Mouse (Mus musculus) forebrain, postnatal 0 days (tissue): Measurements from ENCODE around the gene Ak4. TPM values are rescaled to one million over a fixed set of nuclear protein-coding genes. Genes with fewer than 3 reads are reported as not detected.
"Not testable (repeated sequence)": the region's sequence is repeated elsewhere in the genome, so short reads cannot be mapped to it uniquely, and the experiment has no call there.

ENCODE experiments used
- ATAC-seq: fragments of 200-750 bp; cut with Nextera tagmentation; 2 replicates; pipeline ENCODE4 v1.8.0; 2017; ENCODE audit warnings: mild to moderate bottlenecking, moderate library complexity
- DNase-seq: peaks from one replicate; pipeline ENCODE4 v3.0.0-alpha.2; 2015
- H3K27ac ChIP-seq: fragments of 300-500 bp; sonication (generic); 2 replicates; pipeline ENCODE4 v1.5.1; 2014; ENCODE audit warnings: low read depth, mild to moderate bottlenecking, antibody characterized with exemption, low read length, moderate library complexity, mixed read lengths
- H3K27me3 ChIP-seq: fragments of 300-500 bp; sonication (generic); 2 replicates; pipeline ENCODE4 v1.6.1; 2014; ENCODE audit warnings: mild to moderate bottlenecking, low read length, mixed read lengths; ENCODE audit not compliant: insufficient read depth
- H3K36me3 ChIP-seq: fragments of 300-500 bp; sonication (generic); 2 replicates; pipeline ENCODE4 v1.6.1; 2014; ENCODE audit warnings: mild to moderate bottlenecking, moderate library complexity; ENCODE audit not compliant: insufficient read depth
- H3K4me1 ChIP-seq: fragments of 300-500 bp; sonication (generic); 2 replicates; pipeline ENCODE4 v1.6.1; 2014; ENCODE audit warnings: antibody characterized with exemption; ENCODE audit not compliant: insufficient read depth
- H3K4me2 ChIP-seq: fragments of 300-500 bp; sonication (generic); 2 replicates; pipeline ENCODE4 v1.6.1; 2014; ENCODE audit warnings: low read depth, mild to moderate bottlenecking, moderate library complexity
- H3K4me3 ChIP-seq: fragments of 300-500 bp; sonication (generic); 2 replicates; pipeline ENCODE4 v1.5.1; 2014; ENCODE audit warnings: low read depth, low read length, mixed read lengths
- H3K9ac ChIP-seq: fragments of 300-500 bp; sonication (generic); 2 replicates; pipeline ENCODE4 v1.6.1; 2014; ENCODE audit warnings: mild to moderate bottlenecking
- H3K9me3 ChIP-seq: fragments of 300-500 bp; sonication (generic); 2 replicates; pipeline ENCODE4 v1.6.1; 2016; ENCODE audit warnings: low read length
- CTCF ChIP-seq: sonication (generic); IDR thresholded peaks from 2 replicates; pipeline ENCODE4 v1.5.1; 2016; ENCODE audit warnings: antibody characterized with exemption, control low read depth, low read depth
- whole genome bisulfite sequencing: fragments of 180-500 bp; shearing (Covaris S2); extraction: QIAGEN DNeasy Blood & Tissue Kit; methylation state at CpG from one replicate; pipeline ENCODE4 v1.1.7; 2014; 5-methylcytosine and 5-hydroxymethylcytosine counted together
- polyA plus RNA-seq: library from polyadenylated mRNA; unstranded; fragments of >200 nt; fragmentation: Nextera tagmentation; extraction: Ambion mirVana; gene quantifications from 2 replicates; pipeline ENCODE4 v1.2.1, GENCODE M21; 2015
- total RNA-seq: library from RNA; depleted of rRNA; stranded (reverse); fragments of >200 nt; gene quantifications from 2 replicates; pipeline ENCODE4 v1.2.3, GENCODE M21; 2014

Gene Ak4
- total and polyA plus RNA-seq, 2 experiments from 2014 or later: 6.0 to 10.2 TPM

GRCm38 (mm10) chr4:101378778-101379177 lies 40.3 kb upstream of the Ak4 start:
- Histone ChIP-seq H3K27ac (no peak overlapping the region), H3K9ac (no peak overlapping the region), H3K4me2 (no peak overlapping the region), H3K27me3 (no peaks in the 10 kb centered on the region), H3K9me3 (no peaks in the 10 kb centered on the region), H3K4me1 (no peaks in the 10 kb centered on the region), H3K36me3 (no peaks in the 10 kb centered on the region), H3K4me3 (no peak overlapping the region)
- 72% methylated on average over 4 of the region's 4 CpGs for WGBS
- DNase-seq (no peak), ATAC-seq (0 out of 2 replicates have a peak, but pooled peaks have one; percentile 29)
- TF ChIP-seq CTCF: no peak

- Histone ChIP-seq H3K9ac (no peak overlapping the region), H3K36me3 (no peaks in the 10 kb centered on the region), H3K27ac (no peak overlapping the region), H3K4me3 (no peak overlapping the region), H3K4me1 (no peaks in the 10 kb centered on the region), H3K9me3 (no peaks in the 10 kb centered on the region), H3K27me3 (no peaks in the 10 kb centered on the region), H3K4me2 (no peak overlapping the region)
- 57% methylated on average over 2 of the region's 2 CpGs for WGBS
- TF ChIP-seq CTCF: peak; percentile 18; the same call in 1 of the 2 replicates
- peak; percentile 11 for DNase-seq
- ATAC-seq: no peak
These were observed 34.1 kb upstream of the Ak4 start for GRCm38 (mm10) chr4:101385002-101385401.

- Histone ChIP-seq H3K36me3 (no peaks in the 10 kb centered on the region), H3K27ac (no peak overlapping the region), H3K4me2 (no peak overlapping the region), H3K4me3 (no peak overlapping the region), H3K9me3 (no peaks in the 10 kb centered on the region), H3K27me3 (no peaks in the 10 kb centered on the region), H3K9ac (no peak overlapping the region), H3K4me1 (no peaks in the 10 kb centered on the region)
- DNase-seq: no peak
- ATAC-seq: no peak
- TF ChIP-seq CTCF: no peak
- 91% methylated on average over 8 of the region's 8 CpGs for WGBS
These were observed 30.8 kb upstream of the Ak4 start for GRCm38 (mm10) chr4:101388246-101388645.

- not testable (repeated sequence) for H3K27me3 ChIP-seq, H3K9ac ChIP-seq, H3K4me2 ChIP-seq, H3K36me3 ChIP-seq, H3K27ac ChIP-seq, H3K4me3 ChIP-seq, ATAC-seq, H3K4me1 ChIP-seq, H3K9me3 ChIP-seq, DNase-seq
- WGBS: 82% methylated on average over 6 of the region's 6 CpGs
These were observed 30.4 kb upstream of the Ak4 start for GRCm38 (mm10) chr4:101388656-101389055.

GRCm38 (mm10) chr4:101392229-101392628 lies 26.8 kb upstream of the Ak4 start:
- no peaks in the 10 kb centered on the region for H3K4me1 ChIP-seq
- H3K36me3 ChIP-seq: no peaks in the 10 kb centered on the region
- peak; percentile 58 for TF ChIP-seq CTCF
- 52% methylated on average over 2 of the region's 2 CpGs for WGBS
- no peak overlapping the region for H3K27ac ChIP-seq
- ATAC-seq (no peak), DNase-seq (no peak)
- H3K9me3 ChIP-seq: no peaks in the 10 kb centered on the region
- H3K27me3 ChIP-seq: no peaks in the 10 kb centered on the region
- no peak overlapping the region for H3K4me2 ChIP-seq
- no peak overlapping the region for H3K9ac ChIP-seq
- no peak overlapping the region for H3K4me3 ChIP-seq

GRCm38 (mm10) chr4:101393292-101393711 lies 25.8 kb upstream of the Ak4 start:
- ATAC-seq (no peak), DNase-seq (no peak)
- 85% methylated on average over 5 of the region's 5 CpGs for WGBS
- Histone ChIP-seq H3K4me3 (no peak overlapping the region), H3K4me2 (no peak overlapping the region), H3K27ac (no peak overlapping the region), H3K27me3 (no peaks in the 10 kb centered on the region), H3K9me3 (no peaks in the 10 kb centered on the region), H3K9ac (no peak overlapping the region), H3K36me3 (no peaks in the 10 kb centered on the region), H3K4me1 (no peaks in the 10 kb centered on the region)
- no peak for TF ChIP-seq CTCF

GRCm38 (mm10) chr4:101395021-101395533 lies 24.0 kb upstream of the Ak4 start:
- no peak overlapping the region for H3K4me3 ChIP-seq
- DNase-seq: no peak
- WGBS: 77% methylated on average over 8 of the region's 8 CpGs
- ATAC-seq: no peak
- H3K9ac ChIP-seq: no peak overlapping the region
- no peaks in the 10 kb centered on the region for H3K4me1 ChIP-seq
- no peak overlapping the region for H3K4me2 ChIP-seq
- no peaks in the 10 kb centered on the region for H3K27me3 ChIP-seq
- H3K27ac ChIP-seq: no peak overlapping the region
- no peaks in the 10 kb centered on the region for H3K9me3 ChIP-seq
- TF ChIP-seq CTCF: no peak
- no peaks in the 10 kb centered on the region for H3K36me3 ChIP-seq
